Mouse (Mus musculus): Measurements from ENCODE around the gene Rab5c. TPM values are rescaled to one million over a fixed set of nuclear protein-coding genes. Genes with fewer than 3 reads are reported as not detected.

Gene Rab5c
- total and polyA plus RNA-seq, 3 experiments = 249 to 263 TPM; not detected in 1

GRCm38 (mm10) chr11:100710528-100710927 is 27.5 kb downstream of the Rab5c start:
- Histone ChIP-seq H3K4me1 (ENCODE audit: control insufficient read depth in 1 of 2, insufficient read depth in 2 of 2, low read length in 2 of 2) (peaks cover 5 to 27% of the 10 kb centered on the region in 2 experiments; a peak in 3 of 4 replicates), H3K79me2 (ENCODE audit: control insufficient read depth, insufficient read depth, low read length, poor library complexity) (peaks cover 13% of the 10 kb centered on the region), H3K27ac (ENCODE audit: control insufficient read depth, low read depth, low read length) (no peak overlapping the region), H3K36me3 (ENCODE audit: control insufficient read depth in 1 of 2, insufficient read depth in 2 of 2, low read length in 2 of 2) (peaks cover 2 to 28% of the 10 kb centered on the region in 2 experiments; a peak in 3 of 4 replicates), H3K27me3 (ENCODE audit: control insufficient read depth in 1 of 2, insufficient read depth in 2 of 2, low read length in 2 of 2) (no peaks in the 10 kb centered on the region), H3K9ac (ENCODE audit: control insufficient read depth, low read depth, low read length, poor library complexity, severe bottlenecking) (no peak overlapping the region), H3K9me3 (replicated peaks; ENCODE audit: insufficient read depth, low read length) (no peaks in the 10 kb centered on the region), H3K4me3 (ENCODE audit: control insufficient read depth in 1 of 2, insufficient read depth in 1 of 2, low read depth in 2 of 2, low read length in 2 of 2) (no peak overlapping the region)
- TF ChIP-seq JUND (IDR thresholded peaks at IDR 0.05; ENCODE audit: low read depth, low read length) (no peak), TCF12 (IDR thresholded peaks at IDR 0.05; ENCODE audit: low read depth, low read length) (no peak), KAT2A (conservative IDR thresholded peaks at IDR 0.05; ENCODE audit: low read depth, low read length) (no peak), USF1 (IDR thresholded peaks at IDR 0.05; ENCODE audit: low read depth, low read length) (no peak), CHD2 (IDR thresholded peaks at IDR 0.05; ENCODE audit: low read length) (no peak), POLR2A (IDR thresholded peaks at IDR 0.05; ENCODE audit: control insufficient read depth in 1 of 2, insufficient read depth in 1 of 2, low read depth in 1 of 2, low read length in 2 of 2, poor library complexity in 1 of 2) (no peak), E2F4 (IDR thresholded peaks at IDR 0.05; ENCODE audit: borderline replicate concordance, low read depth, low read length) (no peak), SIN3A (IDR thresholded peaks at IDR 0.05; ENCODE audit: low read length) (no peak), CTCF (IDR thresholded peaks at IDR 0.05 in 2 of 3, conservative IDR thresholded peaks at IDR 0.05 in 1 of 3; ENCODE audit: control insufficient read depth in 1 of 3, insufficient read depth in 1 of 3, low read depth in 2 of 3, low read length in 3 of 3, poor library complexity in 1 of 3, severe bottlenecking in 1 of 3) (no peak), EP300 (IDR thresholded peaks at IDR 0.05; ENCODE audit: low read depth in 1 of 2, low read length in 2 of 2) (no peak), ZC3H11A (IDR thresholded peaks at IDR 0.05; ENCODE audit: low read depth, low read length) (no peak), ETS1 (IDR thresholded peaks at IDR 0.05; ENCODE audit: low read depth, low read length) (no peak), MAX (IDR thresholded peaks at IDR 0.05; ENCODE audit: low read length) (no peak), MYC (IDR thresholded peaks at IDR 0.05; ENCODE audit: low read depth, low read length) (no peak)
- DNase-seq (ENCODE audit: low read depth, low spot score) = no peak

- Histone ChIP-seq H3K4me1 (ENCODE audit: control insufficient read depth in 1 of 2, insufficient read depth in 2 of 2, low read length in 2 of 2) (peaks cover 5 to 25% of the 10 kb centered on the region in 2 experiments; a peak in 3 of 4 replicates), H3K4me3 (ENCODE audit: control insufficient read depth in 1 of 2, insufficient read depth in 1 of 2, low read depth in 2 of 2, low read length in 2 of 2) (no peak overlapping the region), H3K79me2 (ENCODE audit: control insufficient read depth, insufficient read depth, low read length, poor library complexity) (peaks cover 13% of the 10 kb centered on the region), H3K27me3 (ENCODE audit: control insufficient read depth in 1 of 2, insufficient read depth in 2 of 2, low read length in 2 of 2) (no peaks in the 10 kb centered on the region), H3K27ac (ENCODE audit: control insufficient read depth, low read depth, low read length) (no peak overlapping the region), H3K36me3 (ENCODE audit: control insufficient read depth in 1 of 2, insufficient read depth in 2 of 2, low read length in 2 of 2) (peaks cover 0 to 25% of the 10 kb centered on the region in 2 experiments; a peak in 3 of 4 replicates), H3K9me3 (replicated peaks; ENCODE audit: insufficient read depth, low read length) (no peaks in the 10 kb centered on the region), H3K9ac (ENCODE audit: control insufficient read depth, low read depth, low read length, poor library complexity, severe bottlenecking) (no peak overlapping the region)
- DNase-seq (ENCODE audit: low read depth, low spot score) = no peak
- TF ChIP-seq CHD2 (IDR thresholded peaks at IDR 0.05; ENCODE audit: low read length) (no peak), MAFK (IDR thresholded peaks at IDR 0.05; ENCODE audit: borderline replicate concordance, low read depth, low read length) (no peak), ZMIZ1 (IDR thresholded peaks at IDR 0.05; ENCODE audit: low read depth, low read length) (no peak), MAZ (IDR thresholded peaks at IDR 0.05; ENCODE audit: low read depth, low read length) (no peak), CHD1 (IDR thresholded peaks at IDR 0.05; ENCODE audit: low read depth, low read length) (no peak), E2F4 (IDR thresholded peaks at IDR 0.05; ENCODE audit: borderline replicate concordance, low read depth, low read length) (no peak), MAX (IDR thresholded peaks at IDR 0.05; ENCODE audit: low read length) (no peak), EP300 (IDR thresholded peaks at IDR 0.05; ENCODE audit: low read depth in 1 of 2, low read length in 2 of 2) (no peak), ETS1 (IDR thresholded peaks at IDR 0.05; ENCODE audit: low read depth, low read length) (no peak), JUND (IDR thresholded peaks at IDR 0.05; ENCODE audit: low read depth, low read length) (no peak)
These were observed 28.7 kb downstream of the Rab5c start for GRCm38 (mm10) chr11:100709201-100709810.
